Mouse (Mus musculus) adrenal gland, adult (tissue): ENCODE measurements around the gene Gm38392.

ENCODE experiments used
- DNase-seq, 2 experiments: peaks; one replicate each; pipeline ENCODE4 v3.0.0; 2022 to 2023; ENCODE audit warnings: low spot score in 1 of 2; ENCODE audit not compliant: inconsistent age in 2 of 2

Gm38392 gene

GRCm38 (mm10) chr3:88216116-88216515, 70.9 kb downstream of the Gm38392 start:
- DNase-seq = no peak

- DNase-seq = no peak
Observed at GRCm38 (mm10) chr3:88215553-88216004, 71.4 kb downstream of the Gm38392 start.

- DNase-seq = peak in 1 of 2 experiments; percentile 63
Observed at GRCm38 (mm10) chr3:88214971-88215552, 71.9 kb downstream of the Gm38392 start.

- no peak for DNase-seq
Observed at GRCm38 (mm10) chr3:88214197-88214938, 72.6 kb downstream of the Gm38392 start.

GRCm38 (mm10) chr3:88213019-88213418, 74.0 kb downstream of the Gm38392 start:
- no peak for DNase-seq

- no peak for DNase-seq
Observed at GRCm38 (mm10) chr3:88212356-88212755, 74.7 kb downstream of the Gm38392 start.

- no peak for DNase-seq
Observed at GRCm38 (mm10) chr3:88210918-88211317, 76.1 kb downstream of the Gm38392 start.

GRCm38 (mm10) chr3:88210121-88210520, 76.9 kb downstream of the Gm38392 start:
- DNase-seq = no peak

- DNase-seq = no peak
Observed at GRCm38 (mm10) chr3:88209306-88209705, 77.7 kb downstream of the Gm38392 start.

GRCm38 (mm10) chr3:88208226-88208720, 78.7 kb downstream of the Gm38392 start:
- no peak for DNase-seq

GRCm38 (mm10) chr3:88207451-88208100, 79.4 kb downstream of the Gm38392 start:
- no peak for DNase-seq

- DNase-seq = no peak
Observed at GRCm38 (mm10) chr3:88206901-88207371, 80.1 kb downstream of the Gm38392 start.

GRCm38 (mm10) chr3:88206500-88206899, 80.5 kb downstream of the Gm38392 start:
- no peak for DNase-seq

- DNase-seq = no peak
Observed at GRCm38 (mm10) chr3:88205563-88206491, 81.2 kb downstream of the Gm38392 start.

- no peak for DNase-seq
Observed at GRCm38 (mm10) chr3:88205176-88205562, 81.8 kb downstream of the Gm38392 start.

- no peak for DNase-seq
Observed at GRCm38 (mm10) chr3:88204751-88205150, 82.3 kb downstream of the Gm38392 start.

GRCm38 (mm10) chr3:88203999-88204700, 82.9 kb downstream of the Gm38392 start:
- no peak for DNase-seq

GRCm38 (mm10) chr3:88203456-88203855, 83.6 kb downstream of the Gm38392 start:
- no peak for DNase-seq

- no peak for DNase-seq
Observed at GRCm38 (mm10) chr3:88202986-88203385, 84.0 kb downstream of the Gm38392 start.

GRCm38 (mm10) chr3:88201640-88202039, 85.4 kb downstream of the Gm38392 start:
- DNase-seq = no peak
